ENCODE assay signal across 28 mouse cellular contexts in genomic region chr3:116122696-116123095, GRCm38 (mm10). TPM values are rescaled to one million over a fixed set of nuclear protein-coding genes. Genes with fewer than 3 reads are reported as not detected.
A peak's percentile ranks its signal among the peaks of the same experiment; 100 is the strongest.
DNase-seq lines count a peak whose midpoint lies in the region; ATAC-seq and TF ChIP-seq lines count a peak whose summit lies in the region.
"Had no signal": no experiment of that assay in that cellular context is flagged by ENCODE, and none has a peak within 500 bp of the region (broad histone marks: within the 10 kb centered on the region; RNA-seq: fewer than 3 reads in every experiment).

No protein-coding gene starts in this region.

- H3K27ac ChIP-seq in liver, adult 2 months (replicated peaks; ENCODE audit: insufficient read depth, low read depth, low read length) = no peak overlapping the region
- H3K27ac ChIP-seq in bone marrow macrophage, adult 2 months (ENCODE audit: insufficient read depth, low read depth, low read length) = peak overlapping the region; percentile 42; the same call in 1 of the 2 replicates
- H3K27ac ChIP-seq: forebrain, embryonic 10.5 days; forebrain, embryonic 15.5 days; gastrocnemius, adult 2 months; heart, embryonic 10.5 days; kidney, embryonic 15.5 days; liver, embryonic 13.5 days; neural tube, embryonic 12.5 days had no signal

- no peaks in the 10 kb centered on the region for H3K36me3 ChIP-seq in liver, adult 2 months (ENCODE audit: control insufficient read depth, insufficient read depth, low read length)
- H3K36me3 ChIP-seq: forebrain, embryonic 15.5 days had no signal

- H3K27me3 ChIP-seq in liver, adult 2 months (ENCODE audit: control insufficient read depth, insufficient read depth, low read length) = no peaks in the 10 kb centered on the region
- H3K27me3 ChIP-seq: CH12.LX; forebrain, embryonic 15.5 days; kidney, embryonic 15.5 days; liver, embryonic 13.5 days; neural tube, embryonic 12.5 days had no signal

- no peak overlapping the region for H3K4me3 ChIP-seq in liver, adult 2 months (ENCODE audit: insufficient read depth, low read depth, low read length)
- H3K4me3 ChIP-seq in bone marrow macrophage, adult 2 months (ENCODE audit: insufficient read depth, low read length) = no peak overlapping the region
- H3K4me3 ChIP-seq: forebrain, embryonic 10.5 days; forebrain, embryonic 15.5 days; gastrocnemius, adult 2 months; heart, embryonic 10.5 days; kidney, embryonic 15.5 days; liver, embryonic 13.5 days; neural tube, embryonic 12.5 days had no signal

- WGBS in liver, adult 2 months = 73% methylated on average over 4 of the region's 4 CpGs

- no peak for TF ChIP-seq POLR2A in liver, adult 2 months (IDR thresholded peaks at IDR 0.05; ENCODE audit: extremely low read depth, insufficient read depth, low read length)
- no peak for TF ChIP-seq POLR2A in bone marrow macrophage, adult 2 months (IDR thresholded peaks at IDR 0.05; ENCODE audit: borderline replicate concordance, low read depth, low read length)

- H3K79me2 ChIP-seq in liver, adult 2 months (ENCODE audit: control insufficient read depth, insufficient read depth, low read length) = no peaks in the 10 kb centered on the region

- TF ChIP-seq CTCF in liver, adult 2 months (IDR thresholded peaks at IDR 0.05; ENCODE audit: low read depth, low read length) = no peak
- TF ChIP-seq CTCF in bone marrow macrophage, adult 2 months (IDR thresholded peaks at IDR 0.05; ENCODE audit: low read depth, low read length) = no peak

- peak; percentile 71 for ATAC-seq in megakaryocyte progenitor cell, adult 5-6 weeks (replicated peaks; ENCODE audit: poor library complexity)
- ATAC-seq: activated CD4-positive, CD25-positive, alpha-beta regulatory T cell, adult 4 months; forebrain, embryonic 15.5 days; hindbrain, embryonic 16.5 days; lung, postnatal 0 days; midbrain, embryonic 16.5 days had no signal

- no peak overlapping the region for H3K9ac ChIP-seq in liver, adult 2 months (ENCODE audit: low read depth, low read length)
- H3K9ac ChIP-seq: forebrain, embryonic 15.5 days; kidney, embryonic 15.5 days; liver, embryonic 13.5 days; neural tube, embryonic 12.5 days had no signal

- peaks cover 19% of the 10 kb centered on the region for H3K4me1 ChIP-seq in liver, adult 2 months (ENCODE audit: control insufficient read depth, insufficient read depth, low read length)
- peaks cover 8% of the 10 kb centered on the region for H3K4me1 ChIP-seq in bone marrow macrophage, adult 2 months (ENCODE audit: control insufficient read depth, insufficient read depth, low read length)

- DNase-seq in liver, adult 2 months (ENCODE audit: extremely low read depth, low read depth, low spot score) = peak; percentile 15
- DNase-seq in liver (no peak), A20 (ENCODE audit: low read depth, low spot score) (peak; percentile 13)
- DNase-seq in urinary bladder, adult 2 months (ENCODE audit: low spot score) = no peak
- no peak for DNase-seq in adrenal gland, postnatal 4 days (ENCODE audit: low spot score in 2 of 2)
- DNase-seq: adrenal gland, adult 2 months; adrenal gland, postnatal 36 days; cerebellum, adult 8-10 months; cerebellum, postnatal 25 days; gastrocnemius, adult 2 months; gastrocnemius, postnatal 36 days; kidney, adult 18-20 months; kidney, postnatal 25 days; liver, embryonic 13.5 days; right cerebral cortex, postnatal 4 days; thymus, postnatal 4 days had no signal

RNA-seq across cellular contexts. Expression of gene Vcam1, which starts 6.8 kb away (rescaled TPM):
- total RNA-seq in liver, adult 2 months (2014; rRNA removed) = 16.9 and 20.1 TPM in 2 replicates
- 0.71 and 1.9 TPM in 2 replicates for polyA plus RNA-seq in liver, adult 2 months (2012; rRNA removed)
- 1.1 and 1.3 TPM in 2 replicates for polyA plus RNA-seq in bone marrow macrophage, adult 2 months (2012; ENCODE audit: insufficient read depth, insufficient read length, missing spikeins)
- 28.2 and 42.0 TPM in 2 replicates for total RNA-seq in megakaryocyte progenitor cell, adult 5-6 weeks (2015)
- 22.9 and 32.7 TPM in 2 replicates for total RNA-seq in megakaryocyte progenitor cell, adult 5-6 weeks (2017)
- 43.3 and 46.6 TPM in 2 replicates for polyA plus RNA-seq in urinary bladder, adult 2 months (2012; rRNA removed)
- 10 to 100 TPM; 36.8 to 46.8 TPM for total RNA-seq in adrenal gland, postnatal 4 days (2021)

Comparison
In these comparisons a context has a peak if more than half of its experiments do, and no peak if none do; other contexts are left out.
1. DNase-seq: peak in liver, adult 2 months (single experiment) and A20 (single experiment); none in liver (single experiment), urinary bladder, adult 2 months (single experiment) and adrenal gland, postnatal 4 days (0 of 2).